Mouse (Mus musculus): ENCODE measurements around the gene Cux1.
"Not testable (repeated sequence)": the region's sequence is repeated elsewhere in the genome, so short reads cannot be mapped to it uniquely, and the experiment has no call there.

Cux1 gene

GRCm38 (mm10) chr5:136475161-136475560 is 92.1 kb downstream of the Cux1 start:
- DNase-seq (ENCODE audit: low read depth, low spot score), result no peak

GRCm38 (mm10) chr5:136474086-136474485 is 93.2 kb downstream of the Cux1 start:
- no peak for DNase-seq (ENCODE audit: low read depth, low spot score)

GRCm38 (mm10) chr5:136473337-136473736 is 94.0 kb downstream of the Cux1 start:
- no peak for DNase-seq (ENCODE audit: low read depth, low spot score)

- DNase-seq (ENCODE audit: low read depth, low spot score), result no peak
Observed at GRCm38 (mm10) chr5:136472846-136473245, 94.4 kb downstream of the Cux1 start.

GRCm38 (mm10) chr5:136470985-136471735 is 96.1 kb downstream of the Cux1 start:
- DNase-seq (ENCODE audit: low read depth, low spot score), result not testable (repeated sequence)

GRCm38 (mm10) chr5:136469301-136469700 is 98.0 kb downstream of the Cux1 start:
- DNase-seq (ENCODE audit: low read depth, low spot score), result no peak

GRCm38 (mm10) chr5:136467360-136467999 is 99.8 kb downstream of the Cux1 start:
- DNase-seq (ENCODE audit: low read depth, low spot score), result peak; percentile 36

- DNase-seq (ENCODE audit: low read depth, low spot score), result no peak
Observed at GRCm38 (mm10) chr5:136465770-136466406, 101.4 kb downstream of the Cux1 start.

GRCm38 (mm10) chr5:136465366-136465765 is 101.9 kb downstream of the Cux1 start:
- DNase-seq (ENCODE audit: low read depth, low spot score), result no peak

GRCm38 (mm10) chr5:136464849-136465248 is 102.4 kb downstream of the Cux1 start:
- DNase-seq (ENCODE audit: low read depth, low spot score), result no peak

- no peak for DNase-seq (ENCODE audit: low read depth, low spot score)
Observed at GRCm38 (mm10) chr5:136464128-136464527, 103.2 kb downstream of the Cux1 start.

- no peak for DNase-seq (ENCODE audit: low read depth, low spot score)
Observed at GRCm38 (mm10) chr5:136462613-136463012, 104.7 kb downstream of the Cux1 start.

- no peak for DNase-seq (ENCODE audit: low read depth, low spot score)
Observed at GRCm38 (mm10) chr5:136459901-136460300, 107.4 kb downstream of the Cux1 start.

- DNase-seq (ENCODE audit: low read depth, low spot score), result no peak
Observed at GRCm38 (mm10) chr5:136458893-136459499, 108.3 kb downstream of the Cux1 start.

GRCm38 (mm10) chr5:136458102-136458863 is 109.0 kb downstream of the Cux1 start:
- DNase-seq (ENCODE audit: low read depth, low spot score), result no peak

- DNase-seq (ENCODE audit: low read depth, low spot score), result no peak
Observed at GRCm38 (mm10) chr5:136456395-136456794, 110.9 kb downstream of the Cux1 start.

GRCm38 (mm10) chr5:136452681-136453080 is 114.6 kb downstream of the Cux1 start:
- no peak for DNase-seq (ENCODE audit: low read depth, low spot score)

GRCm38 (mm10) chr5:136449801-136450200 is 117.5 kb downstream of the Cux1 start:
- no peak for DNase-seq (ENCODE audit: low read depth, low spot score)

- DNase-seq (ENCODE audit: low read depth, low spot score), result no peak
Observed at GRCm38 (mm10) chr5:136445967-136446366, 121.3 kb downstream of the Cux1 start.

- no peak for DNase-seq (ENCODE audit: low read depth, low spot score)
Observed at GRCm38 (mm10) chr5:136442238-136443187, 124.8 kb downstream of the Cux1 start.

Measured in retina, postnatal 7 days (tissue).